Mouse (Mus musculus) limb, embryonic 14.5 days (tissue): ENCODE measurements around the gene Abcb9. TPM values are rescaled to one million over a fixed set of nuclear protein-coding genes. Genes with fewer than 3 reads are reported as not detected.

Source experiments
- ATAC-seq: fragments of 200-750 bp; cut with Nextera tagmentation; 2 replicates; pipeline ENCODE4 v1.8.0; 2017; ENCODE audit warnings: low read depth, moderate number of reproducible peaks, moderate TSS enrichment; ENCODE audit not compliant: low FRiP score
- DNase-seq: peaks from one replicate; pipeline ENCODE4 v3.0.0-alpha.2; 2015; ENCODE audit warnings: low spot score
- H3K27ac ChIP-seq: fragments of 300-500 bp; sonication (generic); replicated peaks from 2 replicates; pipeline ENCODE4 v1.5.1; 2014; ENCODE audit warnings: low read depth, mild to moderate bottlenecking, low read length, moderate library complexity, mixed read lengths
- H3K27me3 ChIP-seq: fragments of 300-500 bp; sonication (generic); 2 replicates; pipeline ENCODE4 v1.6.1; 2014; ENCODE audit warnings: low read length, mixed read lengths; ENCODE audit not compliant: control insufficient read depth, insufficient read depth
- H3K36me3 ChIP-seq: fragments of 300-500 bp; sonication (generic); 2 replicates; pipeline ENCODE4 v1.6.1; 2014; ENCODE audit warnings: mild to moderate bottlenecking, low read length, moderate library complexity, mixed read lengths; ENCODE audit not compliant: control insufficient read depth, insufficient read depth
- H3K4me1 ChIP-seq: fragments of 300-500 bp; sonication (generic); 2 replicates; pipeline ENCODE4 v1.6.1; 2014; ENCODE audit warnings: antibody characterized with exemption, low read length, mixed read lengths; ENCODE audit not compliant: control insufficient read depth, insufficient read depth
- H3K4me2 ChIP-seq: fragments of 300-500 bp; sonication (generic); replicated peaks from 2 replicates; pipeline ENCODE4 v1.6.1; 2014; ENCODE audit warnings: low read depth, mild to moderate bottlenecking, low read length, moderate library complexity; ENCODE audit not compliant: severe bottlenecking
- H3K4me3 ChIP-seq: fragments of 300-500 bp; sonication (generic); replicated peaks from 2 replicates; pipeline ENCODE4 v1.5.1; 2014; ENCODE audit warnings: low read length
- H3K9ac ChIP-seq: fragments of 300-500 bp; sonication (generic); 2 replicates; pipeline ENCODE4 v1.6.1; 2014; ENCODE audit warnings: mild to moderate bottlenecking, low read depth, low read length, moderate library complexity; ENCODE audit not compliant: severe bottlenecking
- H3K9me3 ChIP-seq: fragments of 300-500 bp; sonication (generic); 2 replicates; pipeline ENCODE4 v1.6.1; 2016; ENCODE audit warnings: low read length; ENCODE audit not compliant: control insufficient read depth
- POLR2A ChIP-seq: fragments of 200-500 bp; IDR thresholded peaks from 2 replicates; pipeline ENCODE4 v1.8.0; 2012; ENCODE audit warnings: inconsistent platforms, mild to moderate bottlenecking, moderate library complexity, borderline replicate concordance; ENCODE audit not compliant: insufficient read depth, insufficient read length; ENCODE audit errors: extremely low read depth
- WGBS: fragments of 180-500 bp; shearing (Covaris S2); extraction: QIAGEN DNeasy Blood & Tissue Kit; methylation state at CpG from one replicate; pipeline ENCODE4 v1.1.7; 2014; 5-methylcytosine and 5-hydroxymethylcytosine counted together
- polyA plus RNA-seq, 2 experiments: library from polyadenylated mRNA; depleted of rRNA in 1 of 2; stranded (reverse) in 1 of 2; unstranded in 1 of 2; fragments of >200 nt; fragmentation: Nextera tagmentation in 1 of 2; extraction: Ambion mirVana in 1 of 2; gene quantifications; 2 replicates each; pipeline versions ENCODE4 v1.2.1 to v1.2.3; 2012 to 2014

Gene Abcb9
- polyA plus RNA-seq, 2 experiments = 2.2 to 2.6 TPM

GRCm38 (mm10) chr5:124074845-124075307 lies 20.7 kb downstream of the Abcb9 start:
- H3K9ac ChIP-seq = no peak overlapping the region
- peaks cover 9% of the 10 kb centered on the region; the same call in 1 of the 2 replicates for H3K4me1 ChIP-seq
- no peak overlapping the region for H3K27ac ChIP-seq
- no peaks in the 10 kb centered on the region for H3K9me3 ChIP-seq
- WGBS = 36% methylated on average over 10 of the region's 10 CpGs
- no peaks in the 10 kb centered on the region for H3K36me3 ChIP-seq
- H3K4me3 ChIP-seq = no peak overlapping the region
- DNase-seq = peak; percentile 47
- peak; percentile 28; the same call in 1 of the 2 replicates for ATAC-seq
- no peaks in the 10 kb centered on the region for H3K27me3 ChIP-seq
- no peak overlapping the region for H3K4me2 ChIP-seq
- TF ChIP-seq POLR2A = no peak

GRCm38 (mm10) chr5:124073682-124074081 lies 21.9 kb downstream of the Abcb9 start:
- ATAC-seq = peak; percentile 67; the same call in 1 of the 2 replicates
- no peak for TF ChIP-seq POLR2A
- H3K27me3 ChIP-seq = no peaks in the 10 kb centered on the region
- H3K9ac ChIP-seq = no peak overlapping the region
- 0 out of 2 replicates have a peak overlapping the region, but pooled peaks have one; percentile 26 for H3K27ac ChIP-seq
- no peak overlapping the region for H3K4me3 ChIP-seq
- H3K4me2 ChIP-seq = no peak overlapping the region
- no peaks in the 10 kb centered on the region for H3K9me3 ChIP-seq
- 36% methylated on average over 9 of the region's 9 CpGs for WGBS
- peaks cover 4% of the 10 kb centered on the region; the same call in 1 of the 2 replicates for H3K4me1 ChIP-seq
- DNase-seq = peak; percentile 31
- no peaks in the 10 kb centered on the region for H3K36me3 ChIP-seq

- no peaks in the 10 kb centered on the region for H3K36me3 ChIP-seq
- 79% methylated on average over 3 of the region's 3 CpGs for WGBS
Observed at GRCm38 (mm10) chr5:124069657-124070056, 25.9 kb downstream of the Abcb9 start.

GRCm38 (mm10) chr5:124062037-124062824 lies 33.4 kb downstream of the Abcb9 start:
- Histone ChIP-seq H3K9ac (no peak overlapping the region), H3K27me3 (no peaks in the 10 kb centered on the region), H3K27ac (no peak overlapping the region), H3K9me3 (no peaks in the 10 kb centered on the region), H3K4me3 (no peak overlapping the region), H3K36me3 (no peaks in the 10 kb centered on the region), H3K4me1 (no peaks in the 10 kb centered on the region), H3K4me2 (no peak overlapping the region)
- WGBS = 71% methylated on average over 12 of the region's 12 CpGs
- DNase-seq (no peak), ATAC-seq (no peak)
- no peak for TF ChIP-seq POLR2A

More at GRCm38 (mm10) chr5:124069657-124070056, 25.9 kb downstream of the Abcb9 start:
- Histone ChIP-seq H3K4me3 (no peak overlapping the region), H3K27ac (no peak overlapping the region), H3K27me3 (no peaks in the 10 kb centered on the region), H3K4me1 (no peaks in the 10 kb centered on the region), H3K9me3 (no peaks in the 10 kb centered on the region), H3K4me2 (no peak overlapping the region), H3K9ac (no peak overlapping the region)
- no peak for TF ChIP-seq POLR2A
- ATAC-seq (no peak), DNase-seq (no peak)

GRCm38 (mm10) chr5:124059677-124060076 lies 35.9 kb downstream of the Abcb9 start:
- Histone ChIP-seq H3K9ac (no peak overlapping the region), H3K27ac (no peak overlapping the region), H3K27me3 (no peaks in the 10 kb centered on the region), H3K36me3 (no peaks in the 10 kb centered on the region), H3K4me1 (no peaks in the 10 kb centered on the region), H3K9me3 (no peaks in the 10 kb centered on the region), H3K4me2 (no peak overlapping the region), H3K4me3 (no peak overlapping the region)
- WGBS = 67% methylated on average over 5 of the region's 5 CpGs
- no peak for TF ChIP-seq POLR2A
- ATAC-seq (no peak), DNase-seq (no peak)
